Mouse (Mus musculus) neural tube, embryonic 12.5 days (tissue): ENCODE measurements around the gene Daw1. TPM values are rescaled to one million over a fixed set of nuclear protein-coding genes. Genes with fewer than 3 reads are reported as not detected.

Source experiments
- ATAC-seq: fragments of 200-750 bp; cut with Nextera tagmentation; 2 replicates; pipeline ENCODE4 v1.8.0; 2017; ENCODE audit warnings: low read depth, mild to moderate bottlenecking, moderate TSS enrichment, moderate library complexity; ENCODE audit not compliant: low FRiP score
- H3K27ac ChIP-seq: fragments of 300-500 bp; sonication (generic); 2 replicates; pipeline ENCODE4 v1.5.1; 2016
- H3K27me3 ChIP-seq: fragments of 300-500 bp; sonication (generic); replicated peaks from 2 replicates; pipeline ENCODE4 v1.6.1; 2016; ENCODE audit warnings: mild to moderate bottlenecking
- H3K36me3 ChIP-seq: fragments of 300-500 bp; sonication (generic); 2 replicates; pipeline ENCODE4 v1.6.1; 2016; ENCODE audit warnings: mild to moderate bottlenecking
- H3K4me1 ChIP-seq: fragments of 300-500 bp; sonication (generic); 2 replicates; pipeline ENCODE4 v1.6.1; 2016
- H3K4me2 ChIP-seq: fragments of 300-500 bp; sonication (generic); replicated peaks from 2 replicates; pipeline ENCODE4 v1.6.1; 2016; ENCODE audit warnings: mild to moderate bottlenecking
- H3K4me3 ChIP-seq: fragments of 300-500 bp; sonication (generic); 2 replicates; pipeline ENCODE4 v1.5.1; 2016
- H3K9ac ChIP-seq: fragments of 300-500 bp; sonication (generic); 2 replicates; pipeline ENCODE4 v1.6.1; 2016; ENCODE audit warnings: mild to moderate bottlenecking
- H3K9me3 ChIP-seq: fragments of 300-500 bp; sonication (generic); 2 replicates; pipeline ENCODE4 v1.6.1; 2016; ENCODE audit warnings: mild to moderate bottlenecking
- WGBS: fragments of 180-500 bp; shearing (Covaris S2); methylation state at CpG from one replicate; pipeline ENCODE4 v1.1.7; 2016; 5-methylcytosine and 5-hydroxymethylcytosine counted together
- polyA plus RNA-seq: library from polyadenylated mRNA; unstranded; fragments of >200 nt; fragmentation: Nextera tagmentation; extraction: Ambion mirVana; gene quantifications from 2 replicates; pipeline ENCODE4 v1.2.1, GENCODE M21; 2016

Gene Daw1
- 0.11 TPM in 1 of 2 replicates, not detected in the other for polyA plus RNA-seq

- Histone ChIP-seq H3K27me3 (no peaks in the 10 kb centered on the region), H3K27ac (no peak within 1 kb of the TSS), H3K4me2 (peak within 1 kb of the TSS; percentile 75), H3K36me3 (no peaks in the 10 kb centered on the region), H3K4me3 (peak within 1 kb of the TSS; percentile 46), H3K4me1 (no peaks in the 10 kb centered on the region), H3K9ac (0 out of 2 replicates have a peak within 1 kb of the TSS, but pooled peaks have one; percentile 29), H3K9me3 (no peaks in the 10 kb centered on the region)
- WGBS, result 1% methylated on average over 16 of the region's 16 CpGs
- peak; percentile 96 for ATAC-seq
Observed at GRCm38 (mm10) chr1:83159603-83160002, at the start of gene Daw1. Gene Daw1 (plus strand): TSS chr1:83159752.

GRCm38 (mm10) chr1:83110992-83111391, 48.6 kb upstream of the Daw1 start:
- Histone ChIP-seq H3K4me2 (no peak overlapping the region), H3K9ac (no peak overlapping the region), H3K27ac (no peak overlapping the region), H3K4me1 (no peaks in the 10 kb centered on the region), H3K27me3 (no peaks in the 10 kb centered on the region), H3K36me3 (no peaks in the 10 kb centered on the region), H3K4me3 (no peak overlapping the region), H3K9me3 (no peaks in the 10 kb centered on the region)
- no peak for ATAC-seq

- H3K9me3 ChIP-seq, result no peaks in the 10 kb centered on the region
- no peak overlapping the region for H3K27ac ChIP-seq
- H3K27me3 ChIP-seq, result no peaks in the 10 kb centered on the region
- no peak for ATAC-seq
- H3K9ac ChIP-seq, result no peak overlapping the region
- H3K36me3 ChIP-seq, result no peaks in the 10 kb centered on the region
- WGBS, result 76% methylated on average over 5 of the region's 5 CpGs
- H3K4me3 ChIP-seq, result no peak overlapping the region
- H3K4me1 ChIP-seq, result no peaks in the 10 kb centered on the region
- no peak overlapping the region for H3K4me2 ChIP-seq
Observed at GRCm38 (mm10) chr1:83111726-83112125, 47.8 kb upstream of the Daw1 start.

- Histone ChIP-seq H3K9ac (no peak within 1 kb of the TSS), H3K27ac (no peak within 1 kb of the TSS), H3K9me3 (no peaks in the 10 kb centered on the region), H3K27me3 (no peaks in the 10 kb centered on the region), H3K4me3 (no peak within 1 kb of the TSS), H3K4me2 (no peak within 1 kb of the TSS), H3K36me3 (no peaks in the 10 kb centered on the region), H3K4me1 (no peaks in the 10 kb centered on the region)
- no peak for ATAC-seq
- WGBS, result 43% methylated on average over 8 of the region's 8 CpGs
Observed at GRCm38 (mm10) chr1:83116447-83117137, 43.0 kb upstream of the Daw1 start, which contains the start of gene Ccl20. Gene Ccl20 (plus strand): TSS chr1:83116766.

GRCm38 (mm10) chr1:83117217-83117616, 42.3 kb upstream of the Daw1 start:
- H3K9ac ChIP-seq, result no peak overlapping the region
- H3K27ac ChIP-seq, result no peak overlapping the region
- H3K36me3 ChIP-seq, result no peaks in the 10 kb centered on the region
- no peak for ATAC-seq
- H3K9me3 ChIP-seq, result no peaks in the 10 kb centered on the region
- H3K4me3 ChIP-seq, result no peak overlapping the region
- no peak overlapping the region for H3K4me2 ChIP-seq
- no peaks in the 10 kb centered on the region for H3K4me1 ChIP-seq
- 94% methylated on average over 3 of the region's 3 CpGs for WGBS
- H3K27me3 ChIP-seq, result no peaks in the 10 kb centered on the region

GRCm38 (mm10) chr1:83117661-83118060, 41.9 kb upstream of the Daw1 start:
- Histone ChIP-seq H3K4me1 (no peaks in the 10 kb centered on the region), H3K36me3 (no peaks in the 10 kb centered on the region), H3K27me3 (no peaks in the 10 kb centered on the region), H3K4me2 (no peak overlapping the region), H3K9ac (no peak overlapping the region), H3K27ac (no peak overlapping the region), H3K4me3 (no peak overlapping the region), H3K9me3 (no peaks in the 10 kb centered on the region)
- ATAC-seq, result no peak
- WGBS, result 92% methylated on average over 7 of the region's 7 CpGs

- no peaks in the 10 kb centered on the region for H3K36me3 ChIP-seq
- H3K27me3 ChIP-seq, result no peaks in the 10 kb centered on the region
- H3K4me1 ChIP-seq, result no peaks in the 10 kb centered on the region
- H3K9ac ChIP-seq, result no peak overlapping the region
- no peak overlapping the region for H3K4me2 ChIP-seq
- H3K9me3 ChIP-seq, result no peaks in the 10 kb centered on the region
- no peak overlapping the region for H3K4me3 ChIP-seq
- no peak overlapping the region for H3K27ac ChIP-seq
- ATAC-seq, result no peak
Observed at GRCm38 (mm10) chr1:83119903-83120302, 39.6 kb upstream of the Daw1 start.

GRCm38 (mm10) chr1:83120312-83120711, 39.2 kb upstream of the Daw1 start:
- Histone ChIP-seq H3K27me3 (no peaks in the 10 kb centered on the region), H3K4me1 (no peaks in the 10 kb centered on the region), H3K9me3 (no peaks in the 10 kb centered on the region), H3K9ac (no peak overlapping the region), H3K27ac (no peak overlapping the region), H3K36me3 (no peaks in the 10 kb centered on the region), H3K4me2 (no peak overlapping the region), H3K4me3 (no peak overlapping the region)
- WGBS, result 80% methylated on average over 3 of the region's 3 CpGs
- no peak for ATAC-seq

- H3K36me3 ChIP-seq, result no peaks in the 10 kb centered on the region
- no peak for ATAC-seq
- H3K27me3 ChIP-seq, result no peaks in the 10 kb centered on the region
- H3K4me1 ChIP-seq, result no peaks in the 10 kb centered on the region
- no peak overlapping the region for H3K4me2 ChIP-seq
- no peak overlapping the region for H3K27ac ChIP-seq
- no peaks in the 10 kb centered on the region for H3K9me3 ChIP-seq
- 93% methylated on average over 2 of the region's 2 CpGs for WGBS
- H3K9ac ChIP-seq, result no peak overlapping the region
- no peak overlapping the region for H3K4me3 ChIP-seq
Observed at GRCm38 (mm10) chr1:83123201-83123600, 36.4 kb upstream of the Daw1 start.

- 88% methylated on average over 7 of the region's 7 CpGs for WGBS
- ATAC-seq, result no peak
- no peak overlapping the region for H3K4me3 ChIP-seq
- no peaks in the 10 kb centered on the region for H3K36me3 ChIP-seq
- H3K27me3 ChIP-seq, result no peaks in the 10 kb centered on the region
- no peaks in the 10 kb centered on the region for H3K9me3 ChIP-seq
- no peaks in the 10 kb centered on the region for H3K4me1 ChIP-seq
- no peak overlapping the region for H3K4me2 ChIP-seq
- no peak overlapping the region for H3K27ac ChIP-seq
- H3K9ac ChIP-seq, result no peak overlapping the region
Observed at GRCm38 (mm10) chr1:83135829-83136228, 23.7 kb upstream of the Daw1 start.

- Histone ChIP-seq H3K27ac (no peak overlapping the region), H3K27me3 (no peaks in the 10 kb centered on the region), H3K4me2 (no peak overlapping the region), H3K9ac (no peak overlapping the region), H3K4me1 (no peaks in the 10 kb centered on the region), H3K36me3 (no peaks in the 10 kb centered on the region), H3K9me3 (no peaks in the 10 kb centered on the region), H3K4me3 (no peak overlapping the region)
- 94% methylated on average over 8 of the region's 8 CpGs for WGBS
- no peak for ATAC-seq
Observed at GRCm38 (mm10) chr1:83137847-83138246, 21.7 kb upstream of the Daw1 start.

GRCm38 (mm10) chr1:83138721-83139120, 20.8 kb upstream of the Daw1 start:
- Histone ChIP-seq H3K4me1 (no peaks in the 10 kb centered on the region), H3K4me3 (no peak overlapping the region), H3K27ac (no peak overlapping the region), H3K9me3 (no peaks in the 10 kb centered on the region), H3K27me3 (no peaks in the 10 kb centered on the region), H3K36me3 (no peaks in the 10 kb centered on the region), H3K9ac (no peak overlapping the region), H3K4me2 (no peak overlapping the region)
- ATAC-seq, result no peak
- WGBS, result 84% methylated on average over 6 of the region's 6 CpGs

- 90% methylated on average over 8 of the region's 8 CpGs for WGBS
- Histone ChIP-seq H3K27me3 (no peaks in the 10 kb centered on the region), H3K4me3 (no peak overlapping the region), H3K9ac (no peak overlapping the region), H3K4me1 (no peaks in the 10 kb centered on the region), H3K36me3 (no peaks in the 10 kb centered on the region), H3K4me2 (no peak overlapping the region), H3K27ac (no peak overlapping the region), H3K9me3 (no peaks in the 10 kb centered on the region)
- ATAC-seq, result no peak
Observed at GRCm38 (mm10) chr1:83141510-83141909, 18.0 kb upstream of the Daw1 start.
